Mouse (Mus musculus) midbrain, embryonic 11.5 days (tissue): ENCODE measurements around the gene Csad. TPM values are rescaled to one million over a fixed set of nuclear protein-coding genes. Genes with fewer than 3 reads are reported as not detected.

Experiments
- ATAC-seq: fragments of 200-750 bp; cut with Nextera tagmentation; 2 replicates; pipeline ENCODE4 v1.8.0; 2017; ENCODE audit warnings: moderate TSS enrichment, moderate library complexity; ENCODE audit not compliant: low FRiP score
- DNase-seq: peaks from one replicate; pipeline ENCODE4 v3.0.0; 2015; ENCODE audit warnings: low spot score; ENCODE audit errors: missing footprints
- H3K27ac ChIP-seq: fragments of 300-500 bp; sonication (generic); 2 replicates; pipeline ENCODE4 v1.5.1; 2014; ENCODE audit warnings: low read depth, low read length
- H3K27me3 ChIP-seq: fragments of 300-500 bp; sonication (generic); 2 replicates; pipeline ENCODE4 v1.6.1; 2014; ENCODE audit warnings: mild to moderate bottlenecking, low read length, moderate library complexity, mixed read lengths; ENCODE audit not compliant: control insufficient read depth, insufficient read depth
- H3K36me3 ChIP-seq: fragments of 300-500 bp; sonication (generic); 2 replicates; pipeline ENCODE4 v1.6.1; 2014; ENCODE audit warnings: mild to moderate bottlenecking, low read length, moderate library complexity, mixed read lengths; ENCODE audit not compliant: control insufficient read depth, insufficient read depth
- H3K4me1 ChIP-seq: fragments of 300-500 bp; sonication (generic); 2 replicates; pipeline ENCODE4 v1.6.1; 2014; ENCODE audit warnings: low read length; ENCODE audit not compliant: control insufficient read depth, insufficient read depth
- H3K4me2 ChIP-seq: fragments of 300-500 bp; sonication (generic); 2 replicates; pipeline ENCODE4 v1.6.1; 2014; ENCODE audit warnings: mild to moderate bottlenecking, moderate library complexity
- H3K4me3 ChIP-seq: fragments of 300-500 bp; sonication (generic); 2 replicates; pipeline ENCODE4 v1.5.1; 2014; ENCODE audit warnings: low read depth, low read length
- H3K9ac ChIP-seq: fragments of 300-500 bp; sonication (generic); 2 replicates; pipeline ENCODE4 v1.6.1; 2014; ENCODE audit warnings: low read length
- H3K9me3 ChIP-seq: fragments of 300-500 bp; sonication (generic); 2 replicates; pipeline ENCODE4 v1.6.1; 2016; ENCODE audit warnings: low read length; ENCODE audit not compliant: control insufficient read depth
- WGBS: fragments of 180-500 bp; shearing (Covaris S2); extraction: QIAGEN DNeasy Blood & Tissue Kit; methylation state at CpG from one replicate; pipeline ENCODE4 v1.1.7; 2014; 5-methylcytosine and 5-hydroxymethylcytosine counted together
- polyA plus RNA-seq: library from polyadenylated mRNA; unstranded; fragments of >200 nt; fragmentation: Nextera tagmentation; extraction: Ambion mirVana; gene quantifications from 2 replicates; pipeline ENCODE4 v1.2.1, GENCODE M21; 2014

Csad gene
- polyA plus RNA-seq, 1 experiment from 2014 or later, result 25.9 TPM

DNA sequence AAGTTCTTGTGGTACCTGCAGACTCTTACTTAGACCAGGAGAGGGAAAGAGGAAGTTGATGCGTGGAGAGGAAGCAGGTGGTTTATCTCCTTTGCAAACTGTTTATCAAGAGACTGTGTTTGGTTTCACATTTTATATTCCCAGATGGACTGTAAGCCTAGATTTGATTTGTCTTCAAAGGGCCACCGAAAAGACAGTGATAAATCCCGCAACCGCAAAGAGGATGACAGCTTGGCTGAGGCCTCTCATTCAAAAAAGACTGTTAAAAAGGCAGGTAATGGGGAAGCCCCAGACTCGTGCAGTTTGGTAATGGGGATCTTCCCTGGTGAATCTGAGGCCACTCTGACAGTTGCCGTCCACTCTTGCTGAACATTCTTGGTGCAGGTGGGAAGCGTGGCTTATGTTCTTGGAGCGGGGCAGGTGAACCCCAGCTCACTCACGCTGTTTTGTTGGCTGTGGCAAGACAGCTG lies 3.6 kb upstream of the Csad start:
- no peak overlapping the region for H3K27ac ChIP-seq
- no peaks in the 10 kb centered on the region for H3K27me3 ChIP-seq
- H3K4me3 ChIP-seq, result no peak overlapping the region
- no peak for ATAC-seq
- no peak for DNase-seq
- H3K36me3 ChIP-seq, result peaks cover 38% of the 10 kb centered on the region
- H3K9ac ChIP-seq, result no peak overlapping the region
- no peaks in the 10 kb centered on the region for H3K9me3 ChIP-seq
- 92% methylated on average over 9 of the region's 9 CpGs for WGBS
- H3K4me1 ChIP-seq, result peaks cover 13% of the 10 kb centered on the region
- H3K4me2 ChIP-seq, result no peak overlapping the region

GRCm38 (mm10) chr15:102207351-102207750 lies 2.8 kb upstream of the Csad start:
- Histone ChIP-seq H3K4me3 (no peak overlapping the region), H3K27ac (no peak overlapping the region), H3K9ac (no peak overlapping the region), H3K4me1 (peaks cover 13% of the 10 kb centered on the region), H3K9me3 (no peaks in the 10 kb centered on the region), H3K27me3 (no peaks in the 10 kb centered on the region), H3K36me3 (peaks cover 32% of the 10 kb centered on the region), H3K4me2 (no peak overlapping the region)
- DNase-seq, result no peak
- WGBS, result 91% methylated on average over 3 of the region's 3 CpGs
- ATAC-seq, result no peak

DNA sequence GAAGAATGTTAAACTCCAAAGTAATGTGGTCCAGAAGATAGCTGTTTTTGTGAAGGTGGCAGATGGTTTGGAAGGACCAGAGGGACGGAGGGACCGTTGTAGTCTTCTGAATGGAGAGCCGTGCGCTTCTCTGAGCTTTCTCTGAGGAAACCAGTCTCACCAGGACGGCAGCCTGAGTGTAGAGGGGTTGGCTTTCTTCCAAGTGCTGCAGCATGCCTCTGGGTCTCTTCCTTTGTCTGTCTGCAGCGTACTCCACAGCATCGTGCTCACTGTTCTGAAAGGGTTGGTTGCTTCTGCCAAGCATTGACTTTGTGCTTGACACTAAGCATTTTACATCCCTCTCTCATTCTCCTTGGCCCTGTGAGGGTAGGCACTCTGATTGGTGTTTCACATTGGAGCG lies 1.3 kb upstream of the Csad start:
- H3K4me1 ChIP-seq, result peaks cover 13% of the 10 kb centered on the region
- peaks cover 28% of the 10 kb centered on the region for H3K36me3 ChIP-seq
- DNase-seq (no peak), ATAC-seq (no peak)
- no peak overlapping the region for H3K4me3 ChIP-seq
- H3K9me3 ChIP-seq, result no peaks in the 10 kb centered on the region
- H3K27ac ChIP-seq, result no peak overlapping the region
- H3K9ac ChIP-seq, result no peak overlapping the region
- H3K4me2 ChIP-seq, result no peak overlapping the region; the same call in 1 of the 2 replicates
- H3K27me3 ChIP-seq, result no peaks in the 10 kb centered on the region
- 83% methylated on average over 8 of the region's 8 CpGs for WGBS

DNA sequence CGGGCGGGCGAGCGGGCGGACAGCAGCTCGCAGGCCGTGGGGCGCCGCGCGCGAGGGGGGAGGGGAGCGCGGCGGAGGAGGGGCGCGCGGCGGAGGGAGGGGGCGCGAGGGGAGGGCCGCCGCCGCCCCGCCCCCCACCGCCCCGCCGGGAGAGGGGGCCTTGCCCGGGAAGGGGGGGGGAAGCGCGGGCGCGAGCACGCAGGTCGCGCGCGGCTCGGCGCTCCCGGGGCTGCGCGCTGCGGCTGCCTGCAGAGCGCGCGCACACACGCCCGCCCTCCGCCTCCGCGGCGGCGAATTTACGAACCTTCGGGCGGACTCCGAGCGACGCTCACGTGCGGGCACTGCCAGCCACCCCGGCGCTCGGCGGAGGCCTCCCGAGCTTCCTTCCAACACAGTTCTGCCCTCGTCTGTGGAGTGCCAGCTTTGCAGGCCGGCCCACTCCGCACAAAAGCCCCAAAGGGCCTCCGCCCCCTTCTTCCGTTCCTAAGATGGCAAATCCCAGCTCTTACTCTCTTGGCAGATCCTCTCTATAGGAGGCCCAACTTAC lies 616 bp downstream of the Csad start:
- DNase-seq, result peak; percentile 97

DNA sequence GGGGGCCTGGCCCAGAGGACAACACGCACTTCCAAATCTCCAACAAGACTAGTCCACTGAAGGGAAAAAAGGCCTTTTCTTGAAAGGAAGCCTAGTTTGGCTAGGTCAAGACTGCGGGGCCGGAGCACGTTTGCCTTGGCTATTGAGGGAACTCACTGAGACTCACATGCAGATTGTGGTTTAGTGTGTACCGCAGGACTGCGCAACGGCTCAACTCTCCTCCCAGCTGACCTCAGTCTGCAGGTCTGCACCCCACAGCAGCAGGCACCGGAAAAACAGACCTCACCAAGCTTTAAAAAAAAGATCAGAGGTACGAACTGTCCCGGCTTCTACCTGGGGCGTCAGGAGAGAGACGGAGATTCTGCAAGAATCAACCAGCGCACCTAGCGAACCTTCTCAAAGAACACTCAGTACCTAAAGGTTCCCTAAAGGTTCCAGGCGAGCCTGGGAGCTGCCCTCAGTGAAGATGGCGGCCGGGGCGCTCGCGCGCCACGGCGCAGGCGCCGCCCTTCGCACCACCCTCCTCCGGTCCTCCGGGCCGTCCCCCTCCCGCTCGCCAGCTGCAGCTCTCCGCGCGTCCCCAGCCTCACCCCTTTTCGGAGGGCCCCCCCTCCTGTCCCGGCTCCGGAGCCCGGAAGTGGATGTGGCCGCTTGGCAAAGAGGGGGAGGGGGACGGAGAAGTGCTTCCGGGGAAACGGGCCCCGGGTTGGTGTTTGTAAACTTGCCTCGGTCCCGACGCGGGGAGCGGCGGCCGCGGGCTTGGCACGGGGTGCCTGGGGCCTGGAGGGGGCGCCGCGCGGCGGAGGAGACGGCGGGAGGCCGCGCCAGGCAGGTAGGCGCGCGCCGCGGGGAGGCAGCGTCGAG lies 1.3 kb downstream of the Csad start, which contains the start of gene Zfp740:
TSS of gene Zfp740 (plus strand) at position 279 of the 864 bp plus-strand sequence.
- H3K9me3 ChIP-seq, result no peaks in the 10 kb centered on the region
- peak within 1 kb of the TSS; percentile 73 for H3K4me2 ChIP-seq
- no peaks in the 10 kb centered on the region for H3K27me3 ChIP-seq
- peak within 1 kb of the TSS; percentile 97 for H3K27ac ChIP-seq
- DNase-seq (peak; percentile 99), ATAC-seq (peak; percentile 97)
- peak within 1 kb of the TSS; percentile 94 for H3K9ac ChIP-seq
- peaks cover 12% of the 10 kb centered on the region for H3K36me3 ChIP-seq
- peak within 1 kb of the TSS; percentile 92 for H3K4me3 ChIP-seq
- H3K4me1 ChIP-seq, result peaks cover 13% of the 10 kb centered on the region
- under 1% methylated on average over 44 of the region's 68 CpGs for WGBS

More for the DNA sequence above, 616 bp downstream of the Csad start:
- H3K9ac ChIP-seq, result peak overlapping the region; percentile 94
- H3K36me3 ChIP-seq, result peaks cover 18% of the 10 kb centered on the region
- H3K4me3 ChIP-seq, result peak overlapping the region; percentile 92
- 0% methylated on average over 28 of the region's 72 CpGs for WGBS
- H3K27ac ChIP-seq, result peak overlapping the region; percentile 97
- peak overlapping the region; percentile 73 for H3K4me2 ChIP-seq
- H3K4me1 ChIP-seq, result peaks cover 13% of the 10 kb centered on the region
- H3K27me3 ChIP-seq, result no peaks in the 10 kb centered on the region
- H3K9me3 ChIP-seq, result no peaks in the 10 kb centered on the region
- ATAC-seq, result peak; percentile 50

DNA sequence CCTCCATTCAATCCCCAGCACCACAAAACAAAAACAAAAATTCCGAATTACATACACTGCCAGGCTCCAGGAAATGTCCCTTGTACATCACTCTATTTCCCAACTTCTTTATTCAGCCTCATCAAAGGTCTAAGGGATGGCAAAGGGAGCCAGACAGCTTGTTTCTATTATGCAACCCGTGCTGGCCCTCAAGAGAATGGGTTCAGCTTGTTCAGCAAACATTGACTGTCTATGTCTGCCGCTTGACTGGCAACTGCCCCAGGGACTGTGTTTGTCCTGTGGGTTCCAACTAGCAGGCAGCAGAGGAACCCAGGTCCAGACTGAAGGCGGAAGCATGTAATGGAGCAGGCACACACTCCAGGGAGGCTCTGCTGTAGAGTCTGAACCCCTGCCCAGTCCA lies 5.7 kb downstream of the Csad start:
- DNase-seq, result no peak
- WGBS, result 78% methylated on average over 4 of the region's 4 CpGs

DNA sequence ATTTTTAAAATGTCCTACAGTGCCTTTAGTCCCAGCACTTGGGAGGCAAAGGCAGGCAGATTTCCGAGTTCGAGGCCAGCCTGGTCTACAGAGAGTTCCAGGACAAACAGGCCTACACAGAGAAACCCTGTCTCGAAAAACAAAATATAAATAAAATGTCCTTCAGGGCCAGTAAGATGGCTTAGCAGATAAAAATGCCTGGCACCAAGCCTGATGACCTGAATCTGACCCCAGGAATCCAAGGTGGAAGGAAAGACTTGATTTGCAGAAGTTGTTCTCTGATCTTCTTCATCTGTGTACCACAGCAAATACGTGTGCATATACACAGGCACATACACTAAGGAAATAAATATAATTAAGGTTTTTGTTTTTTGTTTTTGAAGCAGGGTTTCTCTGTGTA lies 9.2 kb downstream of the Csad start:
- Histone ChIP-seq H3K27me3 (no peaks in the 10 kb centered on the region), H3K9me3 (no peaks in the 10 kb centered on the region), H3K4me3 (no peak overlapping the region), H3K9ac (no peak overlapping the region), H3K4me1 (no peaks in the 10 kb centered on the region), H3K27ac (no peak overlapping the region), H3K36me3 (no peaks in the 10 kb centered on the region), H3K4me2 (no peak overlapping the region)
- no peak for DNase-seq
- WGBS, result 90% methylated on average over 4 of the region's 4 CpGs
- no peak for ATAC-seq

More for the DNA sequence above, 5.7 kb downstream of the Csad start:
- Histone ChIP-seq H3K36me3 (no peaks in the 10 kb centered on the region), H3K4me3 (no peak overlapping the region), H3K27me3 (no peaks in the 10 kb centered on the region), H3K9me3 (no peaks in the 10 kb centered on the region), H3K4me1 (no peaks in the 10 kb centered on the region), H3K9ac (no peak overlapping the region), H3K4me2 (no peak overlapping the region), H3K27ac (no peak overlapping the region)
- ATAC-seq, result no peak

DNA sequence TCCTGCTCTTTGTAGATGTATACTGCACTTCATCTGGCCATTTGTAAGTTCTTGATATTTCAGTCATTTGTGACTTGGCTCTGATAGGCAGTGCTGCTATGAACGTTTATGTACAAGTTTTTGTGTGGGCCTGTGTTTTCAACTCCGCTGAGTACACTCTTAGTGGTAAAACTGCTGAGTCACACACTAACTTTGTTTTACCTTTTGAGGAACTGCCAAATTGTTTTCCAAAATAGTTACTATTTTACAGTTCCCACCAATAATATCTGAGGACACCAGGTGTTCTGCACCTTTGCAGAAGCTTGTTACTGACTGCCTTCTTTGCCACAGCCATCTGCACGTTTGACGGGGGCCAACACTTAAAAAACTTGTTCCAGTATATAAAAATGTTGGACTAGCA lies 10.1 kb downstream of the Csad start:
- no peaks in the 10 kb centered on the region for H3K4me1 ChIP-seq
- no peaks in the 10 kb centered on the region for H3K9me3 ChIP-seq
- no peak overlapping the region for H3K27ac ChIP-seq
- DNase-seq (no peak), ATAC-seq (no peak)
- H3K4me2 ChIP-seq, result no peak overlapping the region
- H3K9ac ChIP-seq, result no peak overlapping the region
- H3K4me3 ChIP-seq, result no peak overlapping the region
- WGBS, result 90% methylated on average over 4 of the region's 4 CpGs
- no peaks in the 10 kb centered on the region for H3K27me3 ChIP-seq
- no peaks in the 10 kb centered on the region for H3K36me3 ChIP-seq

DNA sequence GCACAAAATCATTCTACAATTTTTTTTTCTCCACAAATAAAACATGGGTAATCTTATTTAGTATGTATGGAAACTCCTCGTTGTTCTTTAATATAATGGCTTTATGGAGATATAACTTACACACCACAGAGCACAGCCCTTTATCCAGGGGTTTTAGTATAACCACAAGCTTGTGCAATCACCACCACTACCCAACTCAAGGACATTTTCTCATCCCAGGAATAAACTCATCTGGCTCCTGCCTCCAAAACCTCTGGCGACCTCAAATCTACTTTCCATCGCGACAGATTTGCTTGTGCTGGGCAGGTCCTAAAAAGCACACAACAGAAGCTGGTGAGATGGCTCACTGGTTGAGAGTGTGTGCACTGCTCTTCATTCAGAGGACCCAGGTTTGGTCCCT lies 10.9 kb downstream of the Csad start:
- DNase-seq, result no peak
- Histone ChIP-seq H3K9me3 (no peaks in the 10 kb centered on the region), H3K27me3 (no peaks in the 10 kb centered on the region), H3K36me3 (no peaks in the 10 kb centered on the region), H3K4me1 (no peaks in the 10 kb centered on the region; the same call in 1 of the 2 replicates), H3K4me3 (no peak overlapping the region), H3K9ac (no peak overlapping the region), H3K27ac (no peak overlapping the region), H3K4me2 (no peak overlapping the region)
- WGBS, result 88% methylated on average over 4 of the region's 4 CpGs
- no peak for ATAC-seq
